Mouse (Mus musculus) small intestine, adult 2 months (tissue): ENCODE results near the gene Sytl2.

Source experiments
- CTCF ChIP-seq: fragments of 200-500 bp; IDR thresholded peaks from 2 replicates; pipeline ENCODE4 v1.5.1; 2012; ENCODE audit warnings: low read depth, mild to moderate bottlenecking, control low read depth, inconsistent platforms, low read length, moderate library complexity, mixed read lengths; ENCODE audit not compliant: insufficient replicate concordance, insufficient read length; ENCODE audit errors: extremely low read depth
- POLR2A ChIP-seq: fragments of 200-500 bp; IDR thresholded peaks from 2 replicates; pipeline ENCODE4 v1.6.1; 2012; ENCODE audit warnings: low read depth, mild to moderate bottlenecking, control low read depth, inconsistent platforms, low read length, moderate library complexity

- no peak for TF ChIP-seq CTCF
- TF ChIP-seq POLR2A = no peak
These were observed 17.4 kb downstream of the Sytl2 start for GRCm38 (mm10) chr7:90319446-90319845.
